Mouse (Mus musculus) brain, adult 2 months (tissue): ENCODE measurements around the gene Olfr815.
"Not testable (repeated sequence)": the region's sequence is repeated elsewhere in the genome, so short reads cannot be mapped to it uniquely, and the experiment has no call there.

Source experiments
- DNase-seq: peaks from one replicate; pipeline ENCODE4 v3.0.0; 2011; ENCODE audit warnings: low read depth, low spot score

The Olfr815 gene

DNA sequence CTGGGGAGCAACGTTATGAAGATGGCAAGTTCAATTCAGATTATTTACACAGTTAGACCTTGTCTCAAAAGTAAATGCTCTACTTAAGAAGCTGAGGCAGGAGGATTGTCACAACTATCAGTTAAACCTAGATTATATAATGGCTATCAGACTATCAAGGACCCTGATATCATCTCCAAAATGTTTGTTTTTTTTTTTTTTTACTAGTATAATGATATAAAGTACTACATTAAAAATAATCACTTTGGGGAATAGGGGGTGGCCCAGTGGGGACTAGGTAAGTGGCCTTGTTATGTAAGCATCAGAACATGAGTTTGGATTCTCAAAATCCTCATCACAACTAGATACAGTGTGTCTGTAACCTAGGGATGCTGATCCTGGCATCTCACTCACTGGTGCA lies at the start of gene Olfr815:
Olfr815 (minus strand) TSS at position 101 of the 400 bp plus-strand sequence.
- DNase-seq = not testable (repeated sequence)

DNA sequence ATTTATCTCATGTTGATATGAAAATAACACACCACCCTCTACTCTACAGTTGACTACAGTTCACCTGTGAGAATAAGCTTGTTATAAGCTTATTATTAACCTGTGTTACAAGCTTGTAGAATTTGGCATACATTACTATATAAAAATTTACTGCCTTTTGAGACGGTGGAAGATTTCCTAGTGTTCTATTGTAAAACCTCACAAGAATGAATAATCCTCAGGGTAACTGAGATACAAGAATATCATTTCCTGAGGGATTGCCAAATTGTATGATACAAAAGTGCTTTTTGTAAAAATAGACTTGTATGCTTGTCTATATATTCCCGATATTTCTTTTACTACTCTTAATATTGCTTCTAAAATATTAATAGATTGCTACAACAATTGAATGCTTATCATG lies 43.3 kb upstream of the Olfr815 start, which contains the start of gene Olfr818:
Olfr818 (minus strand) TSS at position 101 of the 400 bp plus-strand sequence.
- DNase-seq = no peak

DNA sequence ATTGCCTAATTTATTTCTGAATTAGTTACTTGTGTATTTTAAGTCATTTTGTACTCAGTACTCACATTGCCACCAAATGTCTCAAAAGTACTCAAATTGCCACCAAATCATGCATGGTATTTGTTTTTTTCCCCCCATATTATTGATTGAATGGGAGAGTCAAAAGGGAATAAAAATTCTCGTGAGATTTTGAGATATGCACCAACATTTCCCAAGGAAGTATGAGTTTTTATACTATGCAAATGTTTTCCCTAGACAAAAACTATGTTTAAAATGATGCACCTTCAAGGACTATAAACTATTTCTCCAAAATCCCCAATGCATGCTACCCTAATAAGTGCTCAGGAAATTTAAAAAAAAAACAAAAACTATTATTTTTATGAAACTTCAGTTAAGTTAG lies 9.8 kb upstream of the Olfr815 start, which contains the start of gene Olfr816:
Olfr816 (minus strand) TSS at position 101 of the 400 bp plus-strand sequence.
- no peak for DNase-seq

DNA sequence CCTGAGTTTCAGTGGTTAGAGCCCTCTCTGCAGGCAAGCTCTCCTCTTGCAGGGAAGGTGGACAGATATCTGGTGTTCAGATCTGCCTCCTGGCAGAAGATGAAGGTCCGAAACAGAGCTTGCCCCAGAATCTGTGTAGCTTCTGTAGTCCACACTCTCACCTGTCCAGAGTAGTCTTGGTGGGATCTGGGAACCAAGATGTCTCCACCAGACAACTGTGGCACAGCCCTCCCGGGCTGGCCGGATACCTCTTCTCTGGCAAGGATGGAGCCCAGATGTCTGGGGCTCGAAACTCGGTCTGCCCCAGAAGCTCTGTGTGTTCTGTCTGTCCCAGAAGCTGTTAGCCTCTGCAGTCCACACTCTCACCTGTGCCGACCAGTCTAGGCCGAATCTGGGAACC lies 19.7 kb downstream of the Olfr815 start:
- no peak for DNase-seq

DNA sequence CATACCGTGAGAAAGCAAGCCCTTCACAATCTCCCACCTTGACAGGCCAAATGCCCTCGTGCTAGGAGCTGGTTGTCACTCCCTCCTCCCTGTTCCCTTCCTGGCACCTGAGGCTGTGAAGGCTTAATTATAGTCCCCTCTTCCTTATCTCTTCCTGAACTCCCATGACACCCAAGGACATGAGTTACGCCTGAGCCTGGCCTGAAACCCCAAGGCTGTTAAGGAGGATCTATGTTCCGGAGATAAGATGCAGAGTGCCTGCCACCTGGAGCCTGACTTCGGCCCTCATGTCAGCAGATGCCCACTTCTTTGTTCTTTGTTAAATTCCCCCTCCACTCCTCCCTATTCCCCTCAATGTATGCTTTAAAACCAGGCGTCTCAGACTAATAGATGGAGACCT lies 20.2 kb downstream of the Olfr815 start:
- not testable (repeated sequence) for DNase-seq

DNA sequence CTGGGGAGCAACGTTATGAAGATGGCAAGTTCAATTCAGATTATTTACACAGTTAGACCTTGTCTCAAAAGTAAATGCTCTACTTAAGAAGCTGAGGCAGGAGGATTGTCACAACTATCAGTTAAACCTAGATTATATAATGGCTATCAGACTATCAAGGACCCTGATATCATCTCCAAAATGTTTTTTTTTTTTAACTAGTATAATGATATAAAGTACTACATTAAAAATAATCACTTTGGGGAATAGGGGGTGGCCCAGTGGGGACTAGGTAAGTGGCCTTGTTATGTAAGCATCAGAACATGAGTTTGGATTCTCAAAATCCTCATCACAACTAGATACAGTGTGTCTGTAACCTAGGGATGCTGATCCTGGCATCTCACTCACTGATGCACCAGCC lies 25.9 kb downstream of the Olfr815 start, which contains the start of gene Olfr814:
Olfr814 (minus strand) TSS at position 101 of the 400 bp plus-strand sequence.
- DNase-seq = not testable (repeated sequence)

DNA sequence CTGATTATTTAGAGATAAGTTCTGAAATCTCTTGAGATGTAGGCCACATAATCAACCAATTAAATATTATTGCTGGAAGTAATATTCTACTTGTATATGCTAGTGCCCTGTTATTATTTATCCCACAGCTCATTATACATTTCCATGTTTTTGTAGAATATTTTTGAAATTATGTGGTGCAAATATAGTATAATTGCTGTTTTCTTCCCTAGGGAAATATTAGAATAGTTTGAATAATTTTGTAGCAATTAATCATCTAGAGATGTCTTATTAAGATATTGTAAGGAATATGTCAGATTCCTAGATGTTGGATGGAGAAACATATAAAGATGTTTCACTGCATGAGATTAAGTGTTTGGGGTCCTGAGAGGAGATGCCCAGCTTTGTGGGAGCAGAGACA lies 50.6 kb downstream of the Olfr815 start, which contains the start of gene Olfr813:
Olfr813 (plus strand) TSS at position 301 of the 400 bp plus-strand sequence.
- DNase-seq = no peak
